Comparison of ENCODE assay signal across 8 mouse cellular contexts in genomic region chr7:131371470-131371860, GRCm38 (mm10). TPM values are rescaled to one million over a fixed set of nuclear protein-coding genes. Genes with fewer than 3 reads are reported as not detected.
DNase-seq lines count a peak whose midpoint lies in the region; ATAC-seq and TF ChIP-seq lines count a peak whose summit lies in the region.

No protein-coding gene starts in this region.

- peak; percentile 49 for ATAC-seq in forebrain, embryonic 12.5 days (ENCODE audit: low FRiP score)
- ATAC-seq in liver, embryonic 13.5 days (ENCODE audit: low read depth), result peak; percentile 63

- no peaks in the 10 kb centered on the region for H3K27me3 ChIP-seq in C2C12 (ENCODE audit: control insufficient read depth, insufficient read depth, insufficient read length)
- H3K27me3 ChIP-seq in forebrain, embryonic 12.5 days, result peaks cover 4% of the 10 kb centered on the region; the same call in 1 of the 2 replicates
- H3K27me3 ChIP-seq in liver, embryonic 13.5 days, result 0 out of 2 replicates have a peak, but pooled peaks cover 5% of the 10 kb centered on the region

- peak overlapping the region; percentile 78 for H3ac ChIP-seq in C2C12 (ENCODE audit: control insufficient read depth, insufficient read length, low read depth)

- no peaks in the 10 kb centered on the region for H3K36me3 ChIP-seq in C2C12 (ENCODE audit: control insufficient read depth, insufficient read depth)
- no peaks in the 10 kb centered on the region for H3K36me3 ChIP-seq in forebrain, embryonic 12.5 days (replicated peaks)
- peaks cover 6% of the 10 kb centered on the region for H3K36me3 ChIP-seq in liver, embryonic 13.5 days

- no peaks in the 10 kb centered on the region for H3K9me3 ChIP-seq in forebrain, embryonic 12.5 days
- H3K9me3 ChIP-seq in liver, embryonic 13.5 days (replicated peaks), result no peaks in the 10 kb centered on the region

- no peak for TF ChIP-seq CTCF in gastrocnemius, adult 2 months (IDR thresholded peaks at IDR 0.05)
- no peak for TF ChIP-seq CTCF in C2C12 (IDR thresholded peaks at IDR 0.05; ENCODE audit: control insufficient read depth, insufficient read depth, insufficient read length)

- H3K79me3 ChIP-seq in C2C12 (ENCODE audit: low read depth), result no peaks in the 10 kb centered on the region

- intact Hi-C loops in gastrocnemius, adult 2 months (cut with DNase I), result no loop called here

- H3K79me2 ChIP-seq in C2C12 (ENCODE audit: control insufficient read depth, insufficient read depth), result peaks cover 7% of the 10 kb centered on the region

- peak overlapping the region; percentile 97 for H3K27ac ChIP-seq in gastrocnemius, adult 2 months
- H3K27ac ChIP-seq in forebrain, embryonic 12.5 days, result peak overlapping the region; percentile 90
- H3K27ac ChIP-seq in liver, embryonic 13.5 days, result peak overlapping the region; percentile 94

- peak overlapping the region; percentile 78 for H3K4me2 ChIP-seq in forebrain, embryonic 12.5 days
- peak overlapping the region; percentile 88 for H3K4me2 ChIP-seq in liver, embryonic 13.5 days

- 9% methylated on average over 9 of the region's 9 CpGs for WGBS in forebrain, embryonic 12.5 days
- WGBS in liver, embryonic 13.5 days (ENCODE audit: insufficient replicate concordance), result 5% methylated on average over 9 of the region's 9 CpGs

- DNase-seq in gastrocnemius, adult 2 months, result no peak
- DNase-seq in gastrocnemius, adult 18-20 months (ENCODE audit: low spot score), result no peak
- no peak for DNase-seq in liver, embryonic 13.5 days
- no peak for DNase-seq in yolk sac, embryonic 10.5 days (ENCODE audit: low spot score)
- DNase-seq in cerebellum, adult 9-11 months, result no peak
- no peak for DNase-seq in layer of hippocampus, adult 9-10 months (ENCODE audit: low spot score)

- H3K9ac ChIP-seq in forebrain, embryonic 12.5 days, result peak overlapping the region; percentile 93
- peak overlapping the region; percentile 89 for H3K9ac ChIP-seq in liver, embryonic 13.5 days

- peak overlapping the region; percentile 88 for H3K4me3 ChIP-seq in gastrocnemius, adult 2 months
- H3K4me3 ChIP-seq in C2C12 (ENCODE audit: insufficient read depth, poor library complexity, severe bottlenecking), result peak overlapping the region; percentile 37
- peak overlapping the region; percentile 78 for H3K4me3 ChIP-seq in forebrain, embryonic 12.5 days (replicated peaks)
- peak overlapping the region; percentile 79 for H3K4me3 ChIP-seq in liver, embryonic 13.5 days (replicated peaks)

- H3K4me1 ChIP-seq in forebrain, embryonic 12.5 days, result peaks cover 11% of the 10 kb centered on the region; the same call in 1 of the 2 replicates
- H3K4me1 ChIP-seq in liver, embryonic 13.5 days (replicated peaks), result peaks cover 24% of the 10 kb centered on the region

TF ChIP-seq in C2C12, 6 proteins besides CTCF, POLR2A, EP300 and RAD21:
- TF ChIP-seq MYOG (IDR thresholded peaks at IDR 0.05; ENCODE audit: control insufficient read depth, extremely low read depth, insufficient read length), result no peak
- TF ChIP-seq MYOD1 (IDR thresholded peaks at IDR 0.05; ENCODE audit: control insufficient read depth, insufficient read length, low read depth), result no peak
- TF ChIP-seq MAX (IDR thresholded peaks at IDR 0.05), result no peak
- no peak for TF ChIP-seq FOSL1 (IDR thresholded peaks at IDR 0.05; ENCODE audit: insufficient read depth, low read length, poor library complexity, severe bottlenecking)
- no peak for TF ChIP-seq CEBPB (IDR thresholded peaks at IDR 0.05; ENCODE audit: low read depth)
- TF ChIP-seq USF1 (IDR thresholded peaks at IDR 0.05; ENCODE audit: low read depth), result no peak

RNA-seq across cellular contexts. Expression of gene Pstk, which starts 0.5 kb away (rescaled TPM):
- 10 to 100 TPM; 33.4 to 43.4 TPM for total RNA-seq in gastrocnemius, adult 2 months (2021)
- 10 to 100 TPM; 37.8 to 43.5 TPM for total RNA-seq in gastrocnemius, adult 18-20 months (2021)
- 26.7 TPM for polyA plus RNA-seq in C2C12 (2012; fragmentation: generic; extraction: Trizol)
- polyA plus RNA-seq in forebrain, embryonic 12.5 days (2016; fragmentation: Nextera tagmentation; extraction: Ambion mirVana), result 49.7 and 51.5 TPM in 2 replicates
- polyA plus RNA-seq in liver, embryonic 13.5 days (2015; fragmentation: Nextera tagmentation; extraction: Ambion mirVana), result 31.2 and 34.3 TPM in 2 replicates

RNA-seq across cellular contexts. Expression of gene 2310057M21Rik, which starts 8.9 kb away (rescaled TPM):
- 10 to 100 TPM; 18.5 to 24.0 TPM for total RNA-seq in gastrocnemius, adult 2 months (2021)
- 10 to 100 TPM; 18.6 to 31.3 TPM for total RNA-seq in gastrocnemius, adult 18-20 months (2021)
- 12.3 TPM for polyA plus RNA-seq in C2C12 (2012; fragmentation: generic; extraction: Trizol)
- 17.3 and 20.8 TPM in 2 replicates for polyA plus RNA-seq in forebrain, embryonic 12.5 days (2016; fragmentation: Nextera tagmentation; extraction: Ambion mirVana)
- polyA plus RNA-seq in liver, embryonic 13.5 days (2015; fragmentation: Nextera tagmentation; extraction: Ambion mirVana), result 11.1 and 12.4 TPM in 2 replicates

RNA-seq across cellular contexts. Expression of gene Fam24a, which starts 37.8 kb away (rescaled TPM):
- total RNA-seq in gastrocnemius, adult 2 months (2021), result not detected
- total RNA-seq in gastrocnemius, adult 18-20 months (2021), result not detected
- polyA plus RNA-seq in C2C12 (2012; fragmentation: generic; extraction: Trizol), result not detected
- polyA plus RNA-seq in forebrain, embryonic 12.5 days (2016; fragmentation: Nextera tagmentation; extraction: Ambion mirVana), result not detected in 2 replicates
- not detected in 2 replicates for polyA plus RNA-seq in liver, embryonic 13.5 days (2015; fragmentation: Nextera tagmentation; extraction: Ambion mirVana)

RNA-seq across cellular contexts. Expression of gene Ikzf5, which starts 38.9 kb away (rescaled TPM):
- total RNA-seq in gastrocnemius, adult 2 months (2021), result 10 to 100 TPM; 35.4 to 36.2 TPM
- total RNA-seq in gastrocnemius, adult 18-20 months (2021), result 10 to 100 TPM; 31.8 to 33.3 TPM
- 4.2 TPM for polyA plus RNA-seq in C2C12 (2012; fragmentation: generic; extraction: Trizol)
- polyA plus RNA-seq in forebrain, embryonic 12.5 days (2016; fragmentation: Nextera tagmentation; extraction: Ambion mirVana), result 20.7 and 22.6 TPM in 2 replicates
- polyA plus RNA-seq in liver, embryonic 13.5 days (2015; fragmentation: Nextera tagmentation; extraction: Ambion mirVana), result 11.0 and 16.6 TPM in 2 replicates

RNA-seq across cellular contexts. Expression of gene Acadsb, which starts 38.9 kb away (rescaled TPM):
- 100 to 1,000 TPM; 143 to 219 TPM for total RNA-seq in gastrocnemius, adult 2 months (2021)
- total RNA-seq in gastrocnemius, adult 18-20 months (2021), result 100 to 1,000 TPM; 158 to 191 TPM
- 3.5 TPM for polyA plus RNA-seq in C2C12 (2012; fragmentation: generic; extraction: Trizol)
- 84.0 and 87.5 TPM in 2 replicates for polyA plus RNA-seq in forebrain, embryonic 12.5 days (2016; fragmentation: Nextera tagmentation; extraction: Ambion mirVana)
- polyA plus RNA-seq in liver, embryonic 13.5 days (2015; fragmentation: Nextera tagmentation; extraction: Ambion mirVana), result 26.4 and 39.0 TPM in 2 replicates

Comparison
In these comparisons a context has a peak if more than half of its experiments do, and no peak if none do; other contexts are left out.
1. H3K4me3 ChIP-seq: peak in every context shown above with its lines; median percentile 88 in gastrocnemius, adult 2 months; 79 in liver, embryonic 13.5 days; 78 in forebrain, embryonic 12.5 days; 37 in C2C12.